Mouse (Mus musculus) ZHBTc4 (cell line): Measurements from ENCODE around the gene Foxd4.
"Not testable (repeated sequence)": the region's sequence is repeated elsewhere in the genome, so short reads cannot be mapped to it uniquely, and the experiment has no call there.

Experiments
- DNase-seq: peaks from one replicate; pipeline ENCODE4 v3.0.0-alpha.2; 2011; ENCODE audit warnings: low read depth, low spot score

The Foxd4 gene

GRCm38 (mm10) chr19:24875129-24875870 is 25.7 kb downstream of the Foxd4 start, which contains the start of gene Gm10053:
Gm10053 (plus strand) TSS chr19:24875686.
- not testable (repeated sequence) for DNase-seq

GRCm38 (mm10) chr19:24873873-24874272 is 27.1 kb downstream of the Foxd4 start:
- no peak for DNase-seq

- peak; percentile 75 for DNase-seq
These were observed 29.9 kb downstream of the Foxd4 start for GRCm38 (mm10) chr19:24871037-24871635.

- no peak for DNase-seq
These were observed 35.6 kb downstream of the Foxd4 start for GRCm38 (mm10) chr19:24865436-24865835.

DNA sequence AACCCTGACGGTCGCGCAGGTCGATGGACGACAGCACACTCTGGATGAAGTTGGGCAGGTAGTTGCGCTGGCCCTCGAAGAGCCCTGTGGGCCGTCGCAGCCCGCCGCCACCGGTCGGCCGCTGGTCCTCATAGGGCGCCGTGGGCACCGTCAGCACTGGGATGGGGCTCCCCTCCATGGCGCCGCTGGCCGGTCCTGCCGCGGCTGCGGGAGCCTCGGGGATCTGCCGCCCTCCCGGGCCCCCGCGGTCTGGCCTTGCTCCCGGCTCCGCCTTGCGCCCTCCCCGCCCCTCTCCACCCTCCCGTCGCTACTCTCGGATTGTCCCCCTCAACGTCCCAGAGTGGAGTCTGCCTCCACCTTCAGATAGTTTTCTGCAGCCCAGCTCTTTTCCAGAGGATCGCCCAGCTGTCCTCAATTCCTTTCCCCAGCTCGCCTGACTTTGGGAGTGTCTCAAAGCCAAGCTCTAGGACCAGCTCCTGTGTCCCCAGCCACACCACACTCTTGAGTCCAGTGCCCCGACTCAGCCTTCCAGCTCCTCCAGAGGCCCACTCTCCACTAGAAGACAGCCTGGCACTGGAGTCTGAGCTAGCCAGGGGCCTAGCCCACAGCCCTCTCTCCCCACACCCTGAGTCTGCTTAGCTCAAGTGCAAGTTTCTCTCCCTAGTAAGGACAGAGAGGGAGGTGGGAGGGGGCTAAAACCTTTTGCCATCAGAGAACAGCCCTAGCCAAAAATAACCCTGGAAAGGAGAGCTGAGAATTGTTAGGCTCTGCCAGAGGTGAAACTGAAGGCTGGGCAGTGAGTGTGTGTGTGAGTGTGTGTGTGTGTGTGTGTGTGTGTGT is 39.2 kb downstream of the Foxd4 start, which contains the start of gene Pgm5:
TSS of gene Pgm5 (minus strand) at position 244 of the 840 bp plus-strand sequence.
- DNase-seq: peak; percentile 19

DNA sequence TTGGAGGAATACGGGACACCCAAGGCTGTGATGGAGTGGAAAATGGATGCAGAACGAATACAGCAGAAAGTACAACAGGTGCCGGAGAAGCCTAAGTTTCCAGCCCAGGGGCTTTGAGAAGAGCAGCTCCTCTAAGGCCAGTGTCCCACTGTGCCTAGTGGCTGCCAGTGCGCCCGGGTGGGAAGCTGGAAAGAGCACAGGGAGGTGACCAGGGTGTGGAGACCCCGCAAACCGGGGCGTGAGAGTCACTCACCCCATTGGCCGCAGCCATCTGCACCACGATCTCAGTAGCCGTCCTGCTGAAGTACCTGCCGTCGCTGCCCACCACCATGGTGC is 39.8 kb downstream of the Foxd4 start:
- peak; percentile 14 for DNase-seq

GRCm38 (mm10) chr19:24851456-24852315 is 49.3 kb downstream of the Foxd4 start:
- peak; percentile 21 for DNase-seq
